Mouse (Mus musculus): ENCODE data around the gene Nemp2. TPM values are rescaled to one million over a fixed set of nuclear protein-coding genes. Genes with fewer than 3 reads are reported as not detected.

The Nemp2 gene
- polyA plus RNA-seq, 1 experiment from 2014 or later, result 8.5 TPM

DNA sequence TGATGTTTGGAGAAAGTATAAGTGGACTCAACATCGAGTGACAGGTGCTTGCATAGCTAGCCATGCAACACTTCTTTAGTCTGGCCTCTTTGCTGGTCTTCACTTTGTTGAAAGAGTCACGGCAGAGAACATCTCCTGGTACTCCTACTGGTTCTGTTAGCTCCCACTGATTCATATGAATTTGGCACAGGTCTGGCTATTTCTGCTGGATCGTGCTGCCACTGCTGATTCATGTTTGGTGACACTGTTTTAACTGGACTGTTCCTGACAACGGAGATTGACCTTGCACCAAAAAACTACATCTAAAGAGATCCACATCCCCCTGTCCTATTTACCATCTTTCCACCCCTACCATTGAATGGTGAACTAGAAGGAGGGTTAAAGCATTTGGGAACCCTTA lies 22.0 kb upstream of the Nemp2 start:
- Histone ChIP-seq H3K9me3 (replicated peaks; ENCODE audit: control insufficient read depth, low read length) (no peaks in the 10 kb centered on the region), H3K27ac (ENCODE audit: low read depth, low read length) (no peak overlapping the region), H3K4me2 (no peak overlapping the region), H3K36me3 (ENCODE audit: control insufficient read depth, insufficient read depth, low read length) (no peaks in the 10 kb centered on the region), H3K4me1 (ENCODE audit: control insufficient read depth, insufficient read depth, low read length) (no peaks in the 10 kb centered on the region), H3K27me3 (ENCODE audit: control insufficient read depth, insufficient read depth, low read length) (no peaks in the 10 kb centered on the region), H3K4me3 (ENCODE audit: low read depth, low read length) (no peak overlapping the region), H3K9ac (ENCODE audit: low read depth, low read length) (no peak overlapping the region)
- ATAC-seq (replicated peaks; ENCODE audit: insufficient number of reproducible peaks, low FRiP score, low TSS enrichment), result no peak
- WGBS (ENCODE audit: insufficient replicate concordance), result 73% methylated on average over 4 of the region's 4 CpGs

DNA sequence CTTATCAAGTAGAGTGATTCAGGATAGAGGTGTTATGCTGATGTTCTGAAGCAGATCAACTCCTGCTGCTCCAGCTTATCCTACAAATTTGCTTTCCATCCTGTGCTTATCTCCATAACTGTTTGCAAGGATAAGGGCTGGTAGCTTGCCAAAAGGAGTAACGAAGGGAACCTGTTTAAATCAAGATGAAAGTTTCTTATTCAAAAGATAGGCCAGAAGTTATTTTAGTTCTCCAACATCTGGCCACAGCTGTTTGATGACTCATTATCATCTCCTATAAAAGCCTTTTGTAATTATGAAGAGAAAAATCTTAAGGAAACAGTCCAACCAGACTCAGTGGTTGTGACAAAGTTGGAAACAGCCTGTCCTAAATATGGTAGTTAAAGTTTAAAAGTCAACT lies 12.3 kb upstream of the Nemp2 start:
- no peak overlapping the region for H3K4me3 ChIP-seq (ENCODE audit: low read depth, low read length)
- H3K4me1 ChIP-seq (ENCODE audit: control insufficient read depth, insufficient read depth, low read length), result no peaks in the 10 kb centered on the region
- no peaks in the 10 kb centered on the region for H3K36me3 ChIP-seq (ENCODE audit: control insufficient read depth, insufficient read depth, low read length)
- ATAC-seq (replicated peaks; ENCODE audit: insufficient number of reproducible peaks, low FRiP score, low TSS enrichment), result no peak
- no peaks in the 10 kb centered on the region for H3K9me3 ChIP-seq (replicated peaks; ENCODE audit: control insufficient read depth, low read length)
- 43% methylated on average over 1 of the region's 1 CpGs for WGBS (ENCODE audit: insufficient replicate concordance)
- H3K27ac ChIP-seq (ENCODE audit: low read depth, low read length), result no peak overlapping the region
- no peak overlapping the region for H3K4me2 ChIP-seq
- H3K9ac ChIP-seq (ENCODE audit: low read depth, low read length), result no peak overlapping the region
- no peaks in the 10 kb centered on the region for H3K27me3 ChIP-seq (ENCODE audit: control insufficient read depth, insufficient read depth, low read length)

DNA sequence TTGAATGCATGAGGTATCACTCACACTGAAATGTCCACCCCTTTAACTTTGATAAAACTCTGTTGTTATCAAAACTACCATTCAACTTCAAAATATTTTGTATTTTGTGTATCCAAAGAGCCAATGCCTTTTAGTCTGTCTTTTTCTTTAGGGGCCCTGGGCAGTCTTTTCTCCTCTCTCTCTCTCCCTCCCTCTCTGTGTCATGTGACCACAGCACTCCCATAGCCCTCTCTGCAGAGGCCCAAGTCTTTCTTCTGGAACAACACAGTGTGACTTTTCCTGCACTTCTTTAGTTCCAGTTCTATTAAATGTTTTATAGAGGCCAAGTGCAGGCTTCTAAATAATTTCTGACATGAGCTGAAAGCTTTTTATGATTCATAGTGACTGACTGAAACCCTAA lies 10.1 kb upstream of the Nemp2 start:
- no peaks in the 10 kb centered on the region for H3K9me3 ChIP-seq (replicated peaks; ENCODE audit: control insufficient read depth, low read length)
- no peak overlapping the region for H3K9ac ChIP-seq (ENCODE audit: low read depth, low read length)
- H3K4me3 ChIP-seq (ENCODE audit: low read depth, low read length), result no peak overlapping the region
- no peak for ATAC-seq (replicated peaks; ENCODE audit: insufficient number of reproducible peaks, low FRiP score, low TSS enrichment)
- H3K27me3 ChIP-seq (ENCODE audit: control insufficient read depth, insufficient read depth, low read length), result no peaks in the 10 kb centered on the region
- no peaks in the 10 kb centered on the region for H3K4me1 ChIP-seq (ENCODE audit: control insufficient read depth, insufficient read depth, low read length)
- H3K27ac ChIP-seq (ENCODE audit: low read depth, low read length), result no peak overlapping the region
- no peaks in the 10 kb centered on the region for H3K36me3 ChIP-seq (ENCODE audit: control insufficient read depth, insufficient read depth, low read length)
- H3K4me2 ChIP-seq, result no peak overlapping the region

- ATAC-seq (replicated peaks; ENCODE audit: insufficient number of reproducible peaks, low FRiP score, low TSS enrichment), result no peak
- WGBS (ENCODE audit: insufficient replicate concordance), result 1% methylated on average over 6 of the region's 6 CpGs
Measured at GRCm38 (mm10) chr1:52630937-52631299, 415 bp downstream of the Nemp2 start.

GRCm38 (mm10) chr1:52631570-52631969 lies 1.1 kb downstream of the Nemp2 start:
- no peak overlapping the region for H3K27ac ChIP-seq (ENCODE audit: low read depth, low read length)
- no peaks in the 10 kb centered on the region for H3K27me3 ChIP-seq (ENCODE audit: control insufficient read depth, insufficient read depth, low read length)
- no peaks in the 10 kb centered on the region; the same call in 1 of the 2 replicates for H3K36me3 ChIP-seq (ENCODE audit: control insufficient read depth, insufficient read depth, low read length)
- H3K4me2 ChIP-seq, result peak overlapping the region; percentile 71
- no peak overlapping the region for H3K9ac ChIP-seq (ENCODE audit: low read depth, low read length)
- no peak for ATAC-seq (replicated peaks; ENCODE audit: insufficient number of reproducible peaks, low FRiP score, low TSS enrichment)
- WGBS (ENCODE audit: insufficient replicate concordance), result 73% methylated on average over 2 of the region's 2 CpGs
- H3K9me3 ChIP-seq (replicated peaks; ENCODE audit: control insufficient read depth, low read length), result no peaks in the 10 kb centered on the region
- H3K4me3 ChIP-seq (ENCODE audit: low read depth, low read length), result no peak overlapping the region
- peaks cover 4% of the 10 kb centered on the region; the same call in 1 of the 2 replicates for H3K4me1 ChIP-seq (ENCODE audit: control insufficient read depth, insufficient read depth, low read length)

More at GRCm38 (mm10) chr1:52630937-52631299, 415 bp downstream of the Nemp2 start:
- Histone ChIP-seq H3K4me1 (ENCODE audit: control insufficient read depth, insufficient read depth, low read length) (peaks cover 4% of the 10 kb centered on the region; the same call in 1 of the 2 replicates), H3K27ac (ENCODE audit: low read depth, low read length) (peak overlapping the region; percentile 75), H3K27me3 (ENCODE audit: control insufficient read depth, insufficient read depth, low read length) (no peaks in the 10 kb centered on the region), H3K9ac (ENCODE audit: low read depth, low read length) (peak overlapping the region; percentile 87), H3K9me3 (replicated peaks; ENCODE audit: control insufficient read depth, low read length) (no peaks in the 10 kb centered on the region), H3K4me3 (ENCODE audit: low read depth, low read length) (peak overlapping the region; percentile 94), H3K36me3 (ENCODE audit: control insufficient read depth, insufficient read depth, low read length) (no peaks in the 10 kb centered on the region; the same call in 1 of the 2 replicates), H3K4me2 (peak overlapping the region; percentile 71)

GRCm38 (mm10) chr1:52634251-52634650 lies 3.7 kb downstream of the Nemp2 start:
- H3K36me3 ChIP-seq (ENCODE audit: control insufficient read depth, insufficient read depth, low read length), result peaks cover 6% of the 10 kb centered on the region; the same call in 1 of the 2 replicates
- H3K4me1 ChIP-seq (ENCODE audit: control insufficient read depth, insufficient read depth, low read length), result peaks cover 4% of the 10 kb centered on the region; the same call in 1 of the 2 replicates
- 91% methylated on average over 6 of the region's 6 CpGs for WGBS (ENCODE audit: insufficient replicate concordance)
- no peak for ATAC-seq (replicated peaks; ENCODE audit: insufficient number of reproducible peaks, low FRiP score, low TSS enrichment)
- H3K4me3 ChIP-seq (ENCODE audit: low read depth, low read length), result no peak overlapping the region
- H3K27ac ChIP-seq (ENCODE audit: low read depth, low read length), result no peak overlapping the region
- H3K27me3 ChIP-seq (ENCODE audit: control insufficient read depth, insufficient read depth, low read length), result no peaks in the 10 kb centered on the region
- no peaks in the 10 kb centered on the region for H3K9me3 ChIP-seq (replicated peaks; ENCODE audit: control insufficient read depth, low read length)
- H3K9ac ChIP-seq (ENCODE audit: low read depth, low read length), result no peak overlapping the region
- no peak overlapping the region for H3K4me2 ChIP-seq

GRCm38 (mm10) chr1:52635932-52636331 lies 5.4 kb downstream of the Nemp2 start:
- no peak overlapping the region for H3K4me2 ChIP-seq
- WGBS (ENCODE audit: insufficient replicate concordance), result 91% methylated on average over 3 of the region's 3 CpGs
- peaks cover 9% of the 10 kb centered on the region; the same call in 1 of the 2 replicates for H3K4me1 ChIP-seq (ENCODE audit: control insufficient read depth, insufficient read depth, low read length)
- no peaks in the 10 kb centered on the region for H3K27me3 ChIP-seq (ENCODE audit: control insufficient read depth, insufficient read depth, low read length)
- no peak overlapping the region for H3K4me3 ChIP-seq (ENCODE audit: low read depth, low read length)
- H3K36me3 ChIP-seq (ENCODE audit: control insufficient read depth, insufficient read depth, low read length), result peaks cover 7% of the 10 kb centered on the region; the same call in 1 of the 2 replicates
- no peak overlapping the region for H3K27ac ChIP-seq (ENCODE audit: low read depth, low read length)
- H3K9me3 ChIP-seq (replicated peaks; ENCODE audit: control insufficient read depth, low read length), result no peaks in the 10 kb centered on the region
- ATAC-seq (replicated peaks; ENCODE audit: insufficient number of reproducible peaks, low FRiP score, low TSS enrichment), result no peak
- H3K9ac ChIP-seq (ENCODE audit: low read depth, low read length), result no peak overlapping the region

DNA sequence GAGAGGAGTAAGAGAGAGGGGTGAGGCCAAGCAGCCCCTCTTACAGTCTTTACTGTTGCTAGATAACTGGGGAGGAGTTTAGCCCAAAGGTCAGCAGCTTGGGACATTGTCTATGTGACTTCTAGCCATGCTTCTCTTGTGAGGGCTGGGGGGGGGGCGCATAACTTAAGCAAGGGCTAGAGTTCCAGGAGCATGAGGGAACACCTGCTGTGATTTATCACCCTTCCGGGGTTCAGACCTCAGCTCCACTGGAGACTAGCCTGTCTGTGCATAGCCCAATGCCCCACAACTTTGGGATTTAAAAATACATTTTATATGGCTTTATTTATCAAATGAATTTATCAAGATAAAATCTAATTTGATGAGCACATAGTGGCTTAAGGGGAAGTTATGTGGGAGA lies 7.6 kb downstream of the Nemp2 start:
- 68% methylated on average over 2 of the region's 2 CpGs for WGBS (ENCODE audit: insufficient replicate concordance)
- Histone ChIP-seq H3K27me3 (ENCODE audit: control insufficient read depth, insufficient read depth, low read length) (no peaks in the 10 kb centered on the region), H3K36me3 (ENCODE audit: control insufficient read depth, insufficient read depth, low read length) (peaks cover 7% of the 10 kb centered on the region; the same call in 1 of the 2 replicates), H3K4me3 (ENCODE audit: low read depth, low read length) (no peak overlapping the region), H3K4me2 (no peak overlapping the region), H3K9me3 (replicated peaks; ENCODE audit: control insufficient read depth, low read length) (no peaks in the 10 kb centered on the region), H3K9ac (ENCODE audit: low read depth, low read length) (no peak overlapping the region), H3K27ac (ENCODE audit: low read depth, low read length) (no peak overlapping the region), H3K4me1 (ENCODE audit: control insufficient read depth, insufficient read depth, low read length) (peaks cover 4% of the 10 kb centered on the region; the same call in 1 of the 2 replicates)
- ATAC-seq (replicated peaks; ENCODE audit: insufficient number of reproducible peaks, low FRiP score, low TSS enrichment), result no peak

GRCm38 (mm10) chr1:52639090-52639489 lies 8.6 kb downstream of the Nemp2 start:
- no peak overlapping the region for H3K4me3 ChIP-seq (ENCODE audit: low read depth, low read length)
- no peaks in the 10 kb centered on the region for H3K9me3 ChIP-seq (replicated peaks; ENCODE audit: control insufficient read depth, low read length)
- peaks cover 4% of the 10 kb centered on the region; the same call in 1 of the 2 replicates for H3K4me1 ChIP-seq (ENCODE audit: control insufficient read depth, insufficient read depth, low read length)
- H3K4me2 ChIP-seq, result no peak overlapping the region
- ATAC-seq (replicated peaks; ENCODE audit: insufficient number of reproducible peaks, low FRiP score, low TSS enrichment), result no peak
- 82% methylated on average over 7 of the region's 7 CpGs for WGBS (ENCODE audit: insufficient replicate concordance)
- H3K27me3 ChIP-seq (ENCODE audit: control insufficient read depth, insufficient read depth, low read length), result no peaks in the 10 kb centered on the region
- peaks cover 7% of the 10 kb centered on the region; the same call in 1 of the 2 replicates for H3K36me3 ChIP-seq (ENCODE audit: control insufficient read depth, insufficient read depth, low read length)
- H3K27ac ChIP-seq (ENCODE audit: low read depth, low read length), result no peak overlapping the region
- H3K9ac ChIP-seq (ENCODE audit: low read depth, low read length), result no peak overlapping the region
